Mouse (Mus musculus) testis, adult 2 months (tissue): Measurements from ENCODE around the gene Plet1.

Experiments used
- CTCF ChIP-seq: fragments of 200-500 bp; IDR thresholded peaks from 2 replicates; pipeline ENCODE4 v1.5.1; 2012; ENCODE audit warnings: low read depth, mild to moderate bottlenecking, inconsistent platforms, low read length, moderate library complexity; ENCODE audit not compliant: control insufficient read depth, insufficient read depth, insufficient replicate concordance
- POLR2A ChIP-seq: fragments of 200-500 bp; IDR thresholded peaks from 2 replicates; pipeline ENCODE4 v1.6.1; 2012; ENCODE audit warnings: low read depth, mild to moderate bottlenecking, inconsistent platforms, low read length, moderate library complexity; ENCODE audit not compliant: control insufficient read depth

GRCm38 (mm10) chr9:50515462-50515861, 21.1 kb downstream of the Plet1 start:
- TF ChIP-seq CTCF = no peak
- no peak for TF ChIP-seq POLR2A
